Mouse (Mus musculus) gastrocnemius, postnatal 4 days (tissue): ENCODE measurements around the gene Gm9. TPM values are rescaled to one million over a fixed set of nuclear protein-coding genes. Genes with fewer than 3 reads are reported as not detected.
A peak's percentile ranks its signal among the peaks of the same experiment; 100 is the strongest.
"Not testable (repeated sequence)": the region's sequence is repeated elsewhere in the genome, so short reads cannot be mapped to it uniquely, and the experiment has no call there.

Source experiments
- DNase-seq, 2 experiments: peaks; one replicate each; pipeline ENCODE4 v3.0.0; 2021 to 2022; ENCODE audit warnings: low spot score in 2 of 2, mixed read lengths in 2 of 2
- long read RNA-seq, 2 experiments: library from polyadenylated mRNA; stranded (forward); transcript quantifications; one replicate each; pipeline ENCODE4 v2.0.0; 2021
- total RNA-seq, 2 experiments: library from RNA; stranded (reverse); gene quantifications; 2 replicates each; pipeline ENCODE4 v1.2.3; 2021

The Gm9 gene
- not detected for total RNA-seq
- long read RNA-seq, experiment 1: 0 reads
- long read RNA-seq, experiment 2: 0 reads

DNA sequence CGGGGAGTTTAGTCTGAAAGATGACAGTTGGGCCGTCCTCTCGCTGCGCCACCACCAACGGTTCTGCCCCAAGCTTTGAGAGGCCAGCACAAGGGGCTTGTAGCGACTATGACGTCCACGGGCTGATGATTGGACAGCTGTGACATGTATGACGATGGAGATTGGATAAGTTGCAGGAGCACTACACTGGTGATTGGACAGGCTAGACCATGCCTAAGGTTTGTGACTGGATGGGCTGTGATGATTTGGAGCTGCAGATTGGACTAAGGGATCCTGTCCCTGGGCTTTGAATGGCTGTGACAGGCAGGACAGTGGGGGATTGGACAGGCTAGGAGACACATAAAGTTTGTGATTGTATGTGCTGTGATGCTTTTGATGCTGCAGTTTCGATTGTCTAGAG lies at the start of gene Gm9:
Gene Gm9 (minus strand): TSS at position 101 of the 400 bp plus-strand sequence.
- no peak for DNase-seq

DNA sequence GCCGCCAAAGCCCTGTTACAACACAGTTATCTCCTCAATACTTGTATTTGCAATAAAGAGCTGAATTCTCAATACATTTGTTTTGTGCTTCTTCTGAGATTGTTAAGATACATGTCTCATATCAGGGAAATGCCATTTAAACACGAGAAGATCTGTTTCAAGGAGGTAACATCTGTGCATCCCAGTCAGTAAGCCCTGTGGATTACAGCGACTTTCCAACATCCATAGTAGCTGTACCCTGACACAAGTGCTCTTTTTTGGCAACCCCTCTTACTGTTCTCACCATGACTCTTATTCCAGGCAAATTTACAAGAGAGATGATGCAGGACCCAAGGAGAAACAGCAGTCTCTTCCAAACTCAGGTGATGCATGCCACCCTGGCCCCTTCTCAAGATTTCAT lies 38.8 kb upstream of the Gm9 start, which contains the start of gene Rhox3a:
Gene Rhox3a (plus strand): TSS at position 301 of the 400 bp plus-strand sequence.
- DNase-seq: not testable (repeated sequence)

DNA sequence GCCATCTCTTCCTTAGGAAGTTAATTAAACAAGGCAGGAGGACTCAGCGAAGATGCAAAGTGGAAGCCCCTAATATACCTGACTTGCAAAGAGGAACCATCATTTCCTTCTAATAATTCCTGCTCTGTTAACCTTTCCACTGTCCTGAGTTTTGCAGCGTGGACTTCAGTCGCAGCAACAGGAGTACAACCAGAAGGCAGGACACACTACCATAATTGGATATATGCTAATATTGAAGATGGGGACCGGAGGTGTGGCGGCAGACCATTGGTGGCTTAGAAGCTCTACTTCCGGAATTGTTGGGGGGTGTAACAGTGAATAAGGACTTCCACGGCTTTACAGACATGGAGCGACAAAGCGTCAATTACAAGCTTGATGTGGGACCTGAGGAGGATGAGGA lies 33.8 kb upstream of the Gm9 start, which contains the start of gene Rhox2a:
Gene Rhox2a (plus strand): TSS at position 301 of the 400 bp plus-strand sequence.
- DNase-seq: not testable (repeated sequence)

DNA sequence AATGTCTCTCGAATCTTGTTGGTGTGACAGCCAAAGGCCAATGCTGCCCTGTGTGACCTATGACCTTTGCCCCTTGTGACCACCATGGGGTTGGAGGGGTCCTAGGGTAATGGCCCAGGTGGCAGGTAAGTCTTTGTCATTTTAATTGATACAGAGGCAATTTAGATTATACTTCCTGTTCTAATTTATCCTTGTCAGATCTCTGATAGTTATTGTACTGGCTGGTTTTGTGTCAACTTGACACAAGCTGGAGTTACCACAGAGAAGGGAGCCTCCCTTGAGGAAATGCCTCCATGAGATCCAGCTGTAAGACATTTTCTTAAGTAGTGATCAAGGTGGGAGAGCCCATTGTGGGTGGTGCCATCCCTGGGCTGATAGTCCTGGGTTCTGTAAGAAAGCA lies 11.3 kb upstream of the Gm9 start, which contains the start of gene Rhox1:
Gene Rhox1 (minus strand): TSS at position 101 of the 400 bp plus-strand sequence.
- DNase-seq: not testable (repeated sequence)

DNA sequence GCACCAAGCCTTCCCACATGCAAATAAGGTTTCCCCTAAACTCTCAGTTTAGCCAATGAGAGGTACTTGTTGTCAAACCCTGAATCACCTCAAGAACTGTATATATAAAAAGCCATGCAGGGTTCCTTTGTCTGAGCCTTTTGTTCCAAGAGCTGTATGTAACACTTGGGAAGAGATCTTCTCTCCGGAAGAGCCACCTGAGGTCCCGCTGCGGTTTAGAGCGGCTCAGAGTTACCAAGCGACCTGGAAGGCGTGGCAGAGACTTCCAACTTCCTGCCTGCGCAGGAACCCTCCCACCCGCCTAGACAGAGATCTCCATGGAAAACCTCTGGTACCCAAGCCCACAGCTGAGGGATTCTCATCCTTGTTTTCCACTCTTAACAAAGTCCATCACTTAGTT lies 12.2 kb downstream of the Gm9 start:
- no peak for DNase-seq

DNA sequence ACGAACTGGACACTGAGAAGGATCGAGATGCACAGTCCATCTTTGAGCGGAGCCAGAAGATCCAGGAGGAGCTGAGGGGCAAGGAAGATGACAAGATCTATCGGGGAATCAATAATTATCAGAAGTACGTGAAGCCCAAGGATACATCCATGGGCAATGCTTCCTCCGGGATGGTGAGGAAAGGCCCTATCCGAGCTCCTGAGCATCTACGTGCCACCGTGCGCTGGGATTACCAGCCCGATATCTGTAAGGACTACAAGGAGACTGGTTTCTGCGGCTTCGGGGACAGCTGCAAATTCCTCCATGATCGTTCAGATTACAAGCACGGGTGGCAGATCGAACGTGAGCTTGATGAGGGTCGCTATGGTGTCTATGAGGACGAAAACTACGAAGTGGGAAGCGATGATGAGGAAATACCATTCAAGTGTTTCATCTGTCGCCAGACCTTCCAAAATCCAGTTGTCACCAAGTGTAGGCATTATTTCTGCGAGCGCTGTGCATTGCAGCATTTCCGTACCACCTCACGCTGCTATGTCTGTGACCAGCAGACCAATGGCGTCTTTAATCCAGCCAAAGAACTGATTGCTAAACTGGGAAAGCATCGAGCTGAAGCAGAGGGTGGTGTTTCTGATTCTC lies 19.0 kb downstream of the Gm9 start:
- DNase-seq: no peak

DNA sequence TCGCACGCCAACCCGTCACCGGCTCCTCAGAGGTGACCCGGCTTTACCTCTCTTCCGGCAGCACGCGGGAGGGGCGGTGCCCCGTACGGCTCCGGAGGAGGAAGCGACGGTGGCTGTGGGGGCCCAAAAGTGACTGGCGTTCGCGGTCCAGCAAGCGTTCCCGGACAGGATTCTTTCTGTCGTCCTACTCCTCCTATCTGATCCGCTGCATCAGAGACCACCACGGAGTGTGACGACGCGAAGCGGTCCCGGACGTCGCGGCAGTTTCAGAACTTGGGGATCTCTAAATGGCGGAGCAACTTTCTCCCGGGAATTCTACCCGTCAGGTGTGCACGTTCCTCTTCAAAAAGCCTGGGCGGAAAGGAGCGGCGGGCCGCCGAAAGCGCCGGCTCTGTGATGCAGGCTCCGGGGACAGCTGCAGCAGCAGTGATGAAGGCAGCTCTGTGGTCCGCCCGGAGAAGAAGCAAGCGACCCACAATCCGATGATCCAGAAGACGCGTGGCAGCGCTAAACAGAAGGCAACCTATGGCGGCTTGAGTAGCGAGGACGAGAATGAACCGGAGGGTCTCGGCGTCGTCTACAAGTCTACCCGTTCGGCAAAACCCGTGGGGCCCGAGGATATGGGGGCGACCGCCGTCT lies 19.6 kb downstream of the Gm9 start, which contains the start of the genes Ndufa1 and Rnf113a1:
Gene Ndufa1 (minus strand): TSS at position 59 of the 639 bp plus-strand sequence.
Gene Rnf113a1 (plus strand): TSS at position 141 of the 639 bp plus-strand sequence.
- peak; percentile 68 to 80 for DNase-seq

DNA sequence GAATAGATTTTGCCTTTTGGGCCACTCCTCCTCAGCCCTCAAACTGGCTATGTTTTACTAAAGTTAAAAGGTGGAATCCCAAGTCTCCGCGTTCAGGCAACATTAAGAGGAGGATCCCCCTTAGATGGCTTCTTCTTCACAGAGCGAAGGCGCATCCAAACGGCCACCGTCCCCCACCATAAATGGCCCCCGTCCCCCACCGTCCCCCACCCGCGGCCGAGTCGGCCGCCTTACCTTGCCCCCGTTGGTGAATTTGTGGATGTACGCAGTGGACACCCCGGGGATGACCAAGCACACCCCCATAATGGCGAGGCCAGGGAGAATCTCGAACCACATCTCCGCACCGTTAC lies 20.1 kb downstream of the Gm9 start:
- no peak for DNase-seq

DNA sequence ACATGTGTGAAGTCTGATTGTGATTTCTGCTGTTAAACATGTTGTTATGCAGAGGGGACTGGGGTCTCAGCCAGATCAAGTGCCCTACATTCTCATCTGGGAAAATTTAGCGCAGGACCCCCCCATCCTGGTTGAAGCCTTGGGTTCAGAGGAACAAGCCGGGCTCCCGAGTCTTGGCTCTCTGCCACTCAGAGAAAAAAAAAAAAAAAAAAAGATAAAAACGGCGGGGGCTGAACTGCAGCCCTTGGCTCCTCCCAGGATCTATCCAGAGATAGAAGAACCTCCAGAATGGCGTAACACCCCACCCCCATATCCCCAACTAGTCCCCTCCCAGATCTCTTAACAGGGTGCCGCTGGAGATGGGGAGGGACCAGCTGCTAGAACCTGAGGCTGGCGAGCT lies 26.4 kb downstream of the Gm9 start:
- DNase-seq: not testable (repeated sequence)

DNA sequence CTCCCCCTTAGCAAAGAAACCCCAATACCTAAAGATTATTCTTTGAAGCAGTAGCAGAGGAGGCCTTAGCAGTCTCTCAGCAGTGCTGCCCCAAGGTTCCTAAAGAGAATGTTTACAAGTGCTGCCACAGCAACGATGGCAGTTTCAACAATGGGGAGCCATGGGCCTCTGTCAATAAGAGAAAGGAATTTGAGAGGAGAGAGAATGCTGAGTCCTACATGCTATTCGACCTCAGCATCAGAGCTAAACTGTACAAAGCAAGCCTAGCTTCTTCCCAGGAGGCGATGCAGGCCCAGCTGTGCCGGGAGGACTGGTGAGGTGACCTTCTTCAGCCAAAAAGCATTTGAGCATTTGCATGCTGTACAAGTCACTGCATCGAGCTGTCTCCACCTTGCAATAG lies 42.1 kb downstream of the Gm9 start, which contains the start of gene Akap14:
Gene Akap14 (minus strand): TSS at position 101 of the 400 bp plus-strand sequence.
- no peak for DNase-seq

DNA sequence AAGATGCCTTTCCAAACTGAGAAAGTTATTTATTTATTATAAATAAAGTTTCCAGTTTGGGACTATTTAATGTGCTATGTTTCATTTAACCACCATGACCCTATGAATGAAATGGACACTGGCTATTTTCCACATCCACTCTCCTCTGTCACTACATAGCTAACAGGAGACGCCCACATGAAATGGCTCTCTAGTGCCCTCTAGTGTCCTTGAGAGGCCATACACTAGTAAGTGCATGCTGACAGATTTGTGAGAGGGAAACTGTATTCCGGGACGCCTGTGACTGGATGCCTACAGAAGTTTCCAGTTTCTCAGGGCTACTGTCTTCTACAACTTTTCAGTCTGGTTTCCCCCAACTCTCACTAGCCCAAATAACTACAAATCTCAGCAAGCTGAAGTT lies 43.8 kb downstream of the Gm9 start:
- DNase-seq: no peak

DNA sequence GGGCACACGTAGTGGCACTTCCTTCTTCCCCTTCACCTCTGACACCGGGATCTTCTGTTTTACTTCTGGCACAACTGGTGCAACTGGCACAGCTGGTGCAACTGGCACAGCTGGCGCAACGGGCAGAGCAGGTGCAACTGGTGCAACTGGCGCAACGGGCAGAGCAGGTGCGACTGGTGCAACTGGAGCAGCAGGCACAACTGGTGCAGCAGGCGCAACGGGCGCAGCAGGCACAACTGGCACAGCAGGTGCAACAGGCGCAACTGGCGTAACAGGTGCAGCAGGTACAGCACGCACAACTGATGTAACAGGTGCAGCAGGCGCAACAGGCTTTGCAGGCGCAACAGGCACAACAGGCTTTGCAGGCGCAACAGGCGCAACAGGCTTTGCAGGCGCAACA lies 47.7 kb downstream of the Gm9 start:
- DNase-seq: no peak

DNA sequence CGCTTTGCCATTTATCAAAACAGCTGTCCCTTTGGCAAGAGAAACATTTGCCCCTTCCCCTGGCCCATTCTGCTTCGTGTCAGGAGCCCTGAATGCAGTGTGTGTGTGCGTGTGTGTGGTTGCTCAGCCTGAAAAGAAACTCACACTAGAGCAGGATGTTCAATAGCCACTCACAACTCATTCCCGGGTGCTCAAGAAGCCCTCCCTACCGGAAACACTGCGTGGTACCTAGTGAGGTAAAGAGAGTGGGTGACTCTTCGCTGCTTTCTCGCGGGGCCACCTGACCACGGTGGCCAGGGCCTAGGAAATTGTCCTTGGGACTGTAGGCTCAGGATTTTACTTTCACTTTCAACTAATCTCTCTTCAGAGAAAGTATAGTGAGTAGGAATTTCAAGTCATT lies 49.7 kb downstream of the Gm9 start:
- DNase-seq: no peak

Other genes with a start within 250 kb of the Gm9 start
- 10 to 100 TPM; 24.9 to 26.2 TPM for gene Sept6, start 219.2 kb downstream of the Gm9 start, total RNA-seq
- gene Sowahd, start 162.2 kb downstream of the Gm9 start, total RNA-seq: under 1 TPM in 1 of 2 experiments, not detected in 1; 0.34 TPM
- gene Rpl39, start 125.6 kb downstream of the Gm9 start, total RNA-seq: 100 to 1,000 TPM; 697 to 727 TPM
- gene Upf3b, start 100.7 kb downstream of the Gm9 start, total RNA-seq: 10 to 100 TPM; 10.9 to 14.7 TPM
- gene Nkap, start 84.2 kb downstream of the Gm9 start, total RNA-seq: 10 to 100 TPM; 11.2 to 12.5 TPM
- not detected for gene Akap14, start 42.2 kb downstream of the Gm9 start, total RNA-seq
- gene Ndufa1, start 19.9 kb downstream of the Gm9 start, total RNA-seq: 100 to 1,000 TPM; 270 to 275 TPM
- 1 to 10 TPM; 2.5 to 3.6 TPM for gene Rnf113a1, start 19.8 kb downstream of the Gm9 start, total RNA-seq
- gene Rhox1, start 11.2 kb upstream of the Gm9 start, total RNA-seq: not detected
- gene Rhox2a, start 33.9 kb upstream of the Gm9 start, total RNA-seq: not detected
- gene Rhox3a, start 38.9 kb upstream of the Gm9 start, total RNA-seq: not detected
- not detected for gene Rhox4a, start 54.3 kb upstream of the Gm9 start, total RNA-seq
- under 1 TPM in 1 of 2 experiments, not detected in 1; 0.91 TPM for gene Rhox3a2, start 169.0 kb upstream of the Gm9 start, total RNA-seq
- not detected for gene Rhox4a2, start 179.8 kb upstream of the Gm9 start, total RNA-seq
- not detected for gene Rhox2b, start 201.0 kb upstream of the Gm9 start, total RNA-seq
- not detected for gene Rhox4b, start 221.5 kb upstream of the Gm9 start, total RNA-seq
- gene Rhox2c, start 242.6 kb upstream of the Gm9 start, total RNA-seq: not detected
- under 1 TPM in 1 of 2 experiments, not detected in 1; 0.78 TPM for gene Rhox3c, start 247.5 kb upstream of the Gm9 start, total RNA-seq